In genomic region chr7:128523962-128524581, GRCm38 (mm10) we compare ENCODE assay signal across 8 mouse cellular contexts. TPM values are rescaled to one million over a fixed set of nuclear protein-coding genes. Genes with fewer than 3 reads are reported as not detected.
DNase-seq lines count a peak whose midpoint lies in the region; ATAC-seq lines count a peak whose summit lies in the region.

No protein-coding gene starts in this region.

- H3K36me3 ChIP-seq in hindbrain, embryonic 15.5 days, result no peaks in the 10 kb centered on the region
- H3K36me3 ChIP-seq in limb, embryonic 15.5 days, result no peaks in the 10 kb centered on the region
- no peaks in the 10 kb centered on the region for H3K36me3 ChIP-seq in midbrain, embryonic 14.5 days (ENCODE audit: control insufficient read depth, insufficient read depth, low read length)

- ATAC-seq in hindbrain, embryonic 15.5 days (ENCODE audit: low FRiP score, low read depth), result 0 out of 2 replicates have a peak, but pooled peaks have one; percentile 40
- ATAC-seq in limb, embryonic 15.5 days (ENCODE audit: insufficient number of reproducible peaks, low FRiP score, low TSS enrichment, low read depth), result peak; percentile 45; the same call in 1 of the 2 replicates
- no peak; the same call in 1 of the 2 replicates for ATAC-seq in midbrain, embryonic 14.5 days (ENCODE audit: low FRiP score, low TSS enrichment)

- peak overlapping the region; percentile 37 for H3K9ac ChIP-seq in hindbrain, embryonic 15.5 days
- peak overlapping the region; percentile 78 for H3K9ac ChIP-seq in limb, embryonic 15.5 days
- peak overlapping the region; percentile 29; the same call in 1 of the 2 replicates for H3K9ac ChIP-seq in midbrain, embryonic 14.5 days (replicated peaks; ENCODE audit: low read length)

- no peaks in the 10 kb centered on the region for H3K9me3 ChIP-seq in hindbrain, embryonic 15.5 days
- H3K9me3 ChIP-seq in limb, embryonic 15.5 days, result no peaks in the 10 kb centered on the region
- no peaks in the 10 kb centered on the region for H3K9me3 ChIP-seq in midbrain, embryonic 14.5 days (ENCODE audit: control insufficient read depth, low read length)

- H3K27ac ChIP-seq in hindbrain, embryonic 15.5 days (replicated peaks), result peak overlapping the region; percentile 53
- H3K27ac ChIP-seq in limb, embryonic 15.5 days, result peak overlapping the region; percentile 91
- peak overlapping the region; percentile 41; the same call in 1 of the 2 replicates for H3K27ac ChIP-seq in midbrain, embryonic 14.5 days (replicated peaks; ENCODE audit: low read depth, low read length)

- peaks cover 25% of the 10 kb centered on the region for H3K27me3 ChIP-seq in hindbrain, embryonic 15.5 days
- no peaks in the 10 kb centered on the region for H3K27me3 ChIP-seq in limb, embryonic 15.5 days
- peaks cover 26% of the 10 kb centered on the region for H3K27me3 ChIP-seq in midbrain, embryonic 14.5 days (ENCODE audit: control insufficient read depth, insufficient read depth, low read length)

- H3K4me1 ChIP-seq in hindbrain, embryonic 15.5 days (replicated peaks), result peaks cover 18% of the 10 kb centered on the region
- peaks cover 28% of the 10 kb centered on the region for H3K4me1 ChIP-seq in limb, embryonic 15.5 days
- H3K4me1 ChIP-seq in midbrain, embryonic 14.5 days (ENCODE audit: control insufficient read depth, insufficient read depth, low read length), result peaks cover 6% of the 10 kb centered on the region

- peak overlapping the region; percentile 66 for H3K4me2 ChIP-seq in hindbrain, embryonic 15.5 days
- peak overlapping the region; percentile 57 for H3K4me2 ChIP-seq in limb, embryonic 15.5 days
- H3K4me2 ChIP-seq in midbrain, embryonic 14.5 days (ENCODE audit: low read length), result peak overlapping the region; percentile 58

- peak; percentile 45 for DNase-seq in layer of hippocampus, adult 11-12 months (ENCODE audit: low spot score)
- DNase-seq in layer of hippocampus, adult 9-10 months (ENCODE audit: low spot score), result no peak
- peak; percentile 62 for DNase-seq in cerebellum, adult 9-11 months
- DNase-seq in gastrocnemius, adult 8-10 months (ENCODE audit: low spot score in 2 of 2), result peak; percentile 67 to 71
- peak; percentile 51 for DNase-seq in midbrain, embryonic 14.5 days
- peak; percentile 72 to 87 for DNase-seq in spleen, postnatal 4 days (ENCODE audit: low spot score in 2 of 2)

- peak overlapping the region; percentile 43 for H3K4me3 ChIP-seq in hindbrain, embryonic 15.5 days
- peak overlapping the region; percentile 69 for H3K4me3 ChIP-seq in limb, embryonic 15.5 days
- H3K4me3 ChIP-seq in midbrain, embryonic 14.5 days (replicated peaks; ENCODE audit: low read depth, low read length), result peak overlapping the region; percentile 34

- WGBS in hindbrain, embryonic 15.5 days, result 4% methylated on average over 50 of the region's 51 CpGs
- under 1% methylated on average over 47 of the region's 51 CpGs for WGBS in limb, embryonic 15.5 days
- 2% methylated on average over 51 of the region's 51 CpGs for whole genome bisulfite sequencing in midbrain, embryonic 14.5 days

RNA-seq across cellular contexts. Expression of gene Bag3, which starts 0.7 kb away (rescaled TPM):
- 100 to 1,000 TPM; 114 to 137 (median 118) TPM for total RNA-seq in gastrocnemius, adult 8-10 months (2022)
- polyA plus RNA-seq in hindbrain, embryonic 15.5 days (2015; fragmentation: Nextera tagmentation; extraction: Ambion mirVana), result 2.6 and 3.9 TPM in 2 replicates
- 21.8 and 23.0 TPM in 2 replicates for polyA plus RNA-seq in limb, embryonic 15.5 days (2015; fragmentation: Nextera tagmentation; extraction: Ambion mirVana)
- polyA plus RNA-seq in midbrain, embryonic 14.5 days (2014; fragmentation: Nextera tagmentation; extraction: Ambion mirVana), result 1.2 and 1.7 TPM in 2 replicates

Comparison
In these comparisons a context has a peak if more than half of its experiments do, and no peak if none do; other contexts are left out.
1. H3K27ac ChIP-seq: peak in every context shown above with its lines; median percentile 91 in limb, embryonic 15.5 days; 53 in hindbrain, embryonic 15.5 days; 41 in midbrain, embryonic 14.5 days.